Mouse (Mus musculus) embryonic facial prominence, embryonic 11.5 days (tissue): ENCODE measurements around the gene Pfkm. TPM values are rescaled to one million over a fixed set of nuclear protein-coding genes. Genes with fewer than 3 reads are reported as not detected.

Experiments used
- polyA plus RNA-seq: library from polyadenylated mRNA; unstranded; fragments of >200 nt; fragmentation: Nextera tagmentation; extraction: Ambion mirVana; gene quantifications from 2 replicates; pipeline ENCODE4 v1.2.1, GENCODE M21; 2014

Pfkm gene
- polyA plus RNA-seq, 1 experiment from 2014 or later = 37.4 TPM

Other genes starting within 250 kb of the Pfkm start
- 17.0 and 20.3 TPM in 2 replicates for gene Hdac7, start 248.1 kb upstream of the Pfkm start, polyA plus RNA-seq
- gene Vdr, start 182.0 kb upstream of the Pfkm start, polyA plus RNA-seq = 0.29 and 0.36 TPM in 2 replicates
- 39.1 and 40.6 TPM in 2 replicates for gene Tmem106c, start 128.4 kb upstream of the Pfkm start, polyA plus RNA-seq
- gene Col2a1, start 87.9 kb upstream of the Pfkm start, polyA plus RNA-seq = 161 and 177 TPM in 2 replicates
- gene Senp1, start 1.2 kb downstream of the Pfkm start, polyA plus RNA-seq = 44.2 and 45.7 TPM in 2 replicates
- 47.8 and 53.2 TPM in 2 replicates for gene Asb8, start 73.0 kb downstream of the Pfkm start, polyA plus RNA-seq
- 2.5 and 4.2 TPM in 2 replicates for gene Ccdc184, start 74.6 kb downstream of the Pfkm start, polyA plus RNA-seq
- not detected in 2 replicates for gene Olfr288, start 103.0 kb downstream of the Pfkm start, polyA plus RNA-seq
- gene Gm44579, start 128.4 kb downstream of the Pfkm start, polyA plus RNA-seq = not detected in 2 replicates
- not detected in 2 replicates for gene Olfr287, start 128.5 kb downstream of the Pfkm start, polyA plus RNA-seq
- gene Olfr286, start 141.9 kb downstream of the Pfkm start, polyA plus RNA-seq = not detected in 2 replicates
- not detected in 2 replicates for gene H1fnt, start 164.7 kb downstream of the Pfkm start, polyA plus RNA-seq
- gene Zfp641, start 203.6 kb downstream of the Pfkm start, polyA plus RNA-seq = 0.26 and 0.50 TPM in 2 replicates
- not detected in 2 replicates for gene Olfr285, start 224.8 kb downstream of the Pfkm start, polyA plus RNA-seq
- gene Olfr284, start 248.4 kb downstream of the Pfkm start, polyA plus RNA-seq = not detected in 2 replicates